Mouse (Mus musculus) naive thymus-derived CD4-positive, alpha-beta T cell, adult 2 months (primary cell): Measurements from ENCODE around the gene Sec24c.
"Not testable (repeated sequence)": the region's sequence is repeated elsewhere in the genome, so short reads cannot be mapped to it uniquely, and the experiment has no call there.

ENCODE experiments used
- DNase-seq: peaks from one replicate; pipeline ENCODE4 v3.0.0-alpha.2; 2011; ENCODE audit warnings: low read depth

The Sec24c gene

DNA sequence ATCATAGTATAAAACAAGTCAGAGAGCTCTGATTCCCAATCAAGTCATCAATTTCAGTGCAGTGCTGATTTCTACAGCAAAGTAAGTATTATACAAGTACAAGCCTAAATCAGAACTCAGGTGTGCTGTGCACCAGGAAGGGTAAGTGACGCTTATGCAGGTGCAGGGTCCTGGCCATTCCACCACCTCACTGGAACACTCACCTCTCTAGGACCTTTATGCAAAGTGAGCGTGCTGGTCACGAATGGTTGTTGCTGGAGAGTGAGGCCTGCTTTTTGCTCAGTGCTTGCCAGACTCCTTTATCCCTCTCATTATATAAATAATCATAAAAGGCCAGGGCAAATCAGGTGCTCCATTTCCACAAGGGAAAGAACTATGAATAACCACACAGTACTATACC, 26.3 kb downstream of the Sec24c start:
- no peak for DNase-seq

DNA sequence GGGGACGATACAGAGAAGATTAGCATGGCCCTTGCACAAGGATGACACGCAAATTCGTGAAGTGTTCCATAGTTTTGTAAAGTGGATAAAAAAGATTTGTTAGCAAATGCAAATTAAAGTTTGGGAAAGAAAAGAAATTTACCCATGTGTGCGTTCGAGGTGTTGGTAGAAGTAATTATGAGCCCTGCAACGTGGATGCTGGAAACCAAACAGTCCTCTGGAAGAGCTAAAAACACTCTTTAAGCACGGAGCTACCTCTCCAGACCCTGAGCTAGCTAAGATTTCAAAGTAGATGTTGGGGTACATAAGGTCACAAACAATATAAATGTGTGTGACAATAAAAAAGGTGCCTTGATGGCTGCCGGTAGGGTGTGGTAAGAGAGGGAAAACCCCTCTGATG, 27.4 kb downstream of the Sec24c start:
- no peak for DNase-seq

DNA sequence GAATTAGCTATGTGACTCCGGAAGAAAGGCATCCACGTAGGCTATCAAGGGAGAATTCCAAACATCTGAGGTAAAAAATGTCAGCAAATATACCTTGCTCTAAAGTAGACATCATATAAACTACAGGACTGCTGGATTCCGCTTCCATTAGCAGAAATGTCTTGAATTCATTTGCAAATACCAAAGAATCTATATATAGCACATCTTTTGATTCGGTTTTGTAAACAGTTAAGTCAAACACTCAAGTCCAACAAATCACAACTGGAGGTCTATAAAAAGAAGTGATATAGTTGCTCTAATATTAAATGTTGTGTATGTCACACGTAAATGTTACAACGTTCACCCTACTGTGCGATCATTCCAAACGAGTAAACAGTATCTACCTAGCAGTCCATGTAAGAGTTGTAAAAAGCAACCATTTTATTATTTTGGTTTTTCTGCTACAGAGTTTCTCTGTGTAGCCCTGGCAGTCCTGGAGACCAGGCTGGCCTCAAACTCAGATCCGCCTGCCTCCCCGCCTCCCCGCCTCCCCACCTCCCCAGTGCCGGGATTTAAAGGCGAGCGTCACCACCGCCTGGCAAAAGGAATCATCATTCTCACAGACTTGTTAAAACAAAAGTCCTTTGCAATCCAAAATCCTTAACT, 28.1 kb downstream of the Sec24c start:
- peak; percentile 34 for DNase-seq

DNA sequence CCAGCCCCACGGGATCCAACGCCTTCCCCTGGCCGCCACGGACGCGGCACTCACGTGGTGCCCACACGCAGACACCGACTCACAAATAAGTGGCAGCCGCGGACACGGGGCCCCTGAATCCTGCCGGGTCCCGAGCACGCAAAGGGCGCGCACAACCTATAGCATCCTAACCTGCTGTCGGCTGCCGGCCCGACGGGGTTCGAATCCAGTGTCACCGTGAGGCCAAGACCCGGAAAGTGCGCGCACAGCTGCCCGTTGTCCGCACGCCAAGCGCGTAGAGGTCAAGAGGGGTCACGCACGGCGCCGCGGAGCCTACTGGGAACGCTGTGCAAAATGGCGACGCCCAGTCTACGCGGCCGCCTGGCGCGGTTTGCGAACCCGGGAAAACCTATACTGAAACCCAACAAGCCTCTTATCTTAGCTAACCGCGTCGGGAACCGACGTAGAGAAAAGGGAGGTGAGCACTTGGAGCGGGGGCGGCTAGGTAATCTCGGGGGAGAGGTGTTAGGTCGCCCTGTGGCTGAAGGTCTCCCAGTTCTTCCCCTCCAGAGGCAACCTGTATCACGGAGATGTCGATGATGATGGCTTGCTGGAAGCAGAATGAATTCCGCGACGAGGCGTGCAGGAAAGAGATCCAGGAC, 28.8 kb downstream of the Sec24c start, which contains the start of gene Chchd1:
Chchd1 (plus strand) TSS at position 266 of the 641 bp plus-strand sequence.
- DNase-seq, result peak; percentile 80

DNA sequence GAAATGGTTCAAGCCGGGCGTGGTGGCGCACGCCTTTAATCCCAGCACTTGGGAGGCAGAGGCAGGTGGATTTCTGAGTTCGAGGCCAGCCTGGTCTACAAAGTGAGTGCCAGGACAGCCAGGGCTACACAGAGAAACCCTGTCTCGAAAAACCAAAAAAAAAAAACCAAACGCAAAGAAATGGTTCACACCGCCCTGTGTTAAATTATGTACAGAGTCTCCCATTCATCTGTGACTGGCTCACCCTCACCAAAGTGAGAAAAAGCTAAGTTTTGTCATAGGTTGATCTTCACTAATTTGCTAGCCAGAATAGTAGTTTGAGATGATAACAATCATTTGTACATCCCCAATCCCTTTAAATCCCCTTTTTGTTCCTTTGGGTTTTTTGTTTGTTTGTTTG, 29.4 kb downstream of the Sec24c start:
- not testable (repeated sequence) for DNase-seq

DNA sequence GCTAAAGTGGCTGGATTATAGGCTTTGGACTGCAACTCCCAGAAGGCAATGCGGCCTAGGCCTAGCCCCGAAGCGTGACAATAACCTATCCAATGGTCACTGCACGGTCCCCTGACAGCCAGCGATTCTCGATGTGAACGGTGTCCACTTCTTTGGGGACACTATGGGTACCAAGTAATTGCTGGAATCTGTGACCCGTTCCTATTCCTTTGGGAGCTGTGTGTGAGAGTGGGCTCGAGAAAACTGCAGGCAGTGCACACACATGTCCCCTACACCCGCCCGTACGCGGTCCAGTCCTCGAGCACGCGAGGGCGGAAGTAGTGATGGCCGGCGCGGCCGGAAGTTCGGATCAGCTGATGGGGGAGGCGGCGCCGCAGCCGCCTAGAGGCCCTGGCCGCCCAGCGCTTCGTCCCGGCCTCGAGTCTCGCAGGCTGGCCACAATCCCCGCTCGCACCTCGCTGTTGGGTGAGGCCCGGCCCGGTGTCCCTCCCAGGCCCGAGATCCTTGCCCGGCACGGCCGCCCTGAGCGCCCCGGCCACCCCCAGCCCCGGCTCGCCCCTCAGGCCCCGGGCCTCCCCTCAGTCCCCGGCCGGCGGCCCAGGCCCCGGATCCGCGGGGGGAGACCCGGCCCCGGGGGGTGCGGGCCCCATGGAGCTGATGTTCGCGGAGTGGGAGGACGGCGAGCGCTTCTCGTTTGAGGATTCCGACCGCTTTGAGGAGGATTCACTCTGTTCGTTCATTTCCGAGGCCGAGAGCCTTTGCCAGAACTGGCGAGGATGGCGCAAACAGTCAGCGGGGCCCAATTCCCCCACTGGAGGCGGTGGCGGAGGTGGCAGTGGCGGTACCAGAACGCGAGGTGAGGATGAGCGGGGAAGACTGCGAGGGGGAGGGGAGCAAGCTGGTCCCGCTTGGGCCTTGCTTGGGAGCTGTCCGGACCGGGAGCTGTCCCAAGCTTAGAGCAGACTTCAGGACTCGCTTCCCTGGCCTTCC, 33.4 kb downstream of the Sec24c start, which contains the start of gene Zswim8:
Zswim8 (plus strand) TSS at position 352 of the 990 bp plus-strand sequence.
- DNase-seq, result peak; percentile 74

DNA sequence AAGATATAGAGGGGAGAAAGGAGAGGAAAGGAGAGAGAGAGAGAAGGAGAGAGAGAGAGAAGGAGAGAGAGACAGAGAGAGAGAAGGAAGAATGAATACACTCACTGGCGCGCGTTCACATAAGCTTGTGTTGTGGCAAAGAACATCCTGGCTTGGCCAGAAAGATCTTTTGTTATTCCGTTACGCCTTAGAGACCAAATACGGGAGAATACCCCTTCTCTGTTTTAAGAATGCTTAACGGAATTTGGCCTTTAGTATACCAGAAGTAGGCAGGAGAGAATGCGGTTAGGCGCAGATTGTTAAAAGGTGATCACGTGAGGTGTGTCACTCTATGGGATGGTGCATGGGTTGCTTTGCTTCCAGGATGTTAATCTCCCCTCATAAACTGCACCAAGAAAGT, 34.1 kb downstream of the Sec24c start:
- DNase-seq, result peak; percentile 77

DNA sequence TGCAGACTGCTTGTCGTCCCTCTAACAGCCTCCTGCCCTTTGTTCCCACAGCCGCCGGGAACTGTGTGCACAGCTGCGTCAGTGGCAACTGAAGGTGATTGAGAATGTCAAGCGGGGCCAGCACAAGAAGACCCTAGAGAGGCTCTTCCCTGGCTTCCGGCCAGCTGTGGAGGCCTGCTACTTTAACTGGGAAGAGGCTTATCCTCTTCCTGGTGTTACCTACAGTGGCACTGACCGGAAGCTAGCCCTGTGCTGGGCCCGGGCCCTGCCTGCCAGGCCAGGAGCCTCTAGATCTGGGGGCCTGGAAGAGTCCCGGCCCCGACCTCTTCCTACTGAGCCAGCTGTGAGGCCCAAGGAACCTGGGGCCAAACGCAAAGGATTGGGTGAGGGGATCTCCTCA, 39.7 kb downstream of the Sec24c start:
- no peak for DNase-seq

DNA sequence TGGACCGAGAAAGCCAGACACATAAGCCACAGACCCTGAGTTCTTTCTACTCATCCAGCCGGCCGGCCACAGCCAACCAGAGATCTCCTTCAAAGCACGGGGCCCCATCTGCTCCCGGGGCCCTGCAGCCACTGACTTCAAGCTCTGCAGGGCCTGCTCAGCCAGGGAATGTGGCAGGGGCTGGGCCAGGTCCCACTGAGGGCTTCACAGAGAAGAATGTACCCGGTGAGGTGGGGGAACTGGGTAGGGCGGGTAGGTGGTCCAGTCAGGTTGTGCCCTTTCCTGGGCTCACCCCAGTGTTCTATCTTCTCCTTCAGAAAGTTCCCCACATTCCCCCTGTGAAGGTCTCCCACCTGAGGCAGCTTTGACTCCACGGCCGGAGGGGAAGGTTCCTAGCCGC, 44.3 kb downstream of the Sec24c start:
- DNase-seq, result no peak

DNA sequence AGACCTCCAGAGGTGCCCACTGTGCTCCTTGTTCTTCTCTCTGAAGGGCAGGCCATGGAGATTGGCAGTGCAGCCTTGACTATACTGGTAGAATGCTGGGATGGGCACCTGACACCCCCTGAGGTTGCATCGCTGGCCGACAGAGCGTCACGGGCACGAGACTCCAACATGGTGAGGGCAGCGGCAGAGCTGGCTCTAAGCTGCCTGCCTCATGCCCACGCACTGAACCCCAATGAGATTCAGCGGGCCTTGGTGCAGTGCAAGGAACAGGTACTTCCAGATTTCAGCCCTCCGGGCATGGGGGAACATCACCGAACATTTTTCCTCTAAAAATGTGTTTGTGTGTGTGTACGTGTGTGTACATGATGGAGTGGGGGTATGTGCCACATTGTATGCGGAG, 45.7 kb downstream of the Sec24c start:
- DNase-seq, result no peak

DNA sequence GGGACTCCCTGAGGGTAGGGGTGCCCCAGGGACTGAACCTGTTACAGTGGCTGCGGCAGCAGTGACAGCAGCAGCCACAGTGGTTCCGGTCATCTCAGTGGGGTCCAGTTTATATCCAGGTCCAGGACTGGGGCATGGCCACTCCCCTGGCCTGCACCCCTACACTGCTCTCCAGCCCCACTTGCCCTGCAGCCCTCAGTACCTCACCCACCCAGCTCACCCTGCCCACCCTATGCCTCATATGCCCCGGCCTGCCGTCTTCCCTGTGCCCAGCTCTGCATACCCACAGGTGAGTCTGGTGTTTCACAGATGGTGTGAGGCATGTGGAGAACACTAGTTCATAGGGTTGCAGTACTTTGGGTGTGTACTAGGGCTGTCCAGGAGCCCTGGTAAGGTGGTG, 47.3 kb downstream of the Sec24c start:
- DNase-seq, result no peak

DNA sequence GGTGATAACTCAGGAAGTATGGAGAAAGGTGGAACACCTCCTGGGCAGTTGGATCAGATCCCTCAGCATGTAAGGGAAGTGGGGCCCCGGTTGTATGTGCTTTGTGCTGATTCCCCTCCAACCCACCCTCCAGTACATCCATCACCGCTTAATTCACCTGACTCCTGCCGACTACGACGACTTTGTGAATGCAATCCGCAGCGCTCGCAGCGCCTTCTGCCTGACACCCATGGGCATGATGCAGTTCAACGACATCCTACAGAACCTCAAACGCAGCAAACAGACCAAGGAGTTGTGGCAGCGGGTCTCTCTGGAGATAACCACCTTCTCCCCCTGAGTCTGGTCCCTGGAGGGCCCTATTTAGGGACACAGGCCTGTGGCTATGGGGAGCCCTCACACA, 48.9 kb downstream of the Sec24c start:
- no peak for DNase-seq

DNA sequence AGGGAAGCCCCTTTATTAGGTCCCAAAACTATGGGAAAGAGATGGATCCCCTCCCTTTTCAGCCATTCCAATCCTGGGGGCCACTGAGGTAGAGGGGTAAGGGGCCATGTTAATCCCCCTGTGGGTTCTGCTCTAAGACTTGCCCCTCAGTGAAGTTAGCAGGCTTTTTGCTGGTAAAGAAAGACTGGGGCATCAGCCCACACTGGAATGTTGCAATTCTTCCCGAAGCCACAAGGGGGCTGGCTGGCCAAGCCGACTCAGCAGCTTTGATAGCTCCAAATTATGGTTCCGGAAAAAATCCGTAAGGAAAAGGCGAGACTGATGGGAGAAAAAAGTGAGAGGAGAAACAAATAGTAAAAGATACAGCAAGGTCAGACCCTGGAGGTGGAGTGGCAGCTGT, 49.9 kb downstream of the Sec24c start:
- peak; percentile 69 for DNase-seq

DNA sequence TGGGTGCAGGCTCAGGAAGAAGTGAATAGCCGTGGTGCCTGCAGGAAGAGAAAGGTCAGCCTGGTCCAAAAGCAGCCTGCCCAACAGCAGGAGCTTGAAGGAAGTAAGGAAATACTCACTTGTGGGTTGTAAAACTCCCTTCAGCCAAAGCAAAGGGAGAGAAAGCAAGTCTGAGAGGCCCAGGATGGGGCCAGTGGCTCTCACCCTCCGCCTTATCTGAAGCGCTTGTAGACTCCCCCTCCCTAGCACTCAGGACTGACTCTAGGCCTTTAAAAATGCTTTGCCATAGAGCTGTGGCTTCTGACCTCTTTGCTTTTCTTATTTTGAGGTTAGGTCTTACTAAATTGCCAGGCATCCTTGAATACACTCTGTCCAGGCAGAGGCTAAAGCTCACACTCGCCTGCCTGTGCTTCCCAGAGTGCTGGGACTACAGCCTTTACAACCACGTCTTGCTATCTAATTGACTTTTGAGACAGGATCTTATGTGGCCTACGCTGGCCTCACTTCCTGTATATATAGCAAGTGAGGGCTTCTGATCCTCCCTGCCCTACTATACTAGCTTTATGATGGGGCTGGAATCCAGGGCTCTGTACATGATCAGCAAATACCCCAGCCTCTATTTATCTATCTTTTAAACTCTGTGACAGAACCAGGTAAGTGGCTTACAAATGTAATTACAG, 51.7 kb downstream of the Sec24c start:
- no peak for DNase-seq

DNA sequence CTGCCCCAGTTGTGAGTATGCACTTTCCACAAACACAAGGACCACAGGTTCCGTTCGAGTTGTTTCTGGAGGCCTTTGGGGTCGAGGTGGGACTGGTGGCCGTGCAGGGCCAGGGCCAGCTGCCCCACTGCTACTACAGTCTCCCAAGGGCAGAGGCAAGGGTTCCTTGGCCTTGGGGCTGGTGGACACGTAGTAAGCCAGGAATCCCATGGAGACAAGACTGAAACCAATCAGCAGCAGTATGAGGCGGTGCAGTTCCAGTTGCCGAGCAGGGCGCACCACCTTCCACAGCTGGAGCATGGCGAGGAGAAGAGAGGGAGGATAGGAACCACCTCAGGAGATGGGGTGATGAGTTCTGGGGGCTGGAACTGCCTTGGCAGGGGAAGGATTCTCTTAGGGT, 55.8 kb downstream of the Sec24c start:
- no peak for DNase-seq

DNA sequence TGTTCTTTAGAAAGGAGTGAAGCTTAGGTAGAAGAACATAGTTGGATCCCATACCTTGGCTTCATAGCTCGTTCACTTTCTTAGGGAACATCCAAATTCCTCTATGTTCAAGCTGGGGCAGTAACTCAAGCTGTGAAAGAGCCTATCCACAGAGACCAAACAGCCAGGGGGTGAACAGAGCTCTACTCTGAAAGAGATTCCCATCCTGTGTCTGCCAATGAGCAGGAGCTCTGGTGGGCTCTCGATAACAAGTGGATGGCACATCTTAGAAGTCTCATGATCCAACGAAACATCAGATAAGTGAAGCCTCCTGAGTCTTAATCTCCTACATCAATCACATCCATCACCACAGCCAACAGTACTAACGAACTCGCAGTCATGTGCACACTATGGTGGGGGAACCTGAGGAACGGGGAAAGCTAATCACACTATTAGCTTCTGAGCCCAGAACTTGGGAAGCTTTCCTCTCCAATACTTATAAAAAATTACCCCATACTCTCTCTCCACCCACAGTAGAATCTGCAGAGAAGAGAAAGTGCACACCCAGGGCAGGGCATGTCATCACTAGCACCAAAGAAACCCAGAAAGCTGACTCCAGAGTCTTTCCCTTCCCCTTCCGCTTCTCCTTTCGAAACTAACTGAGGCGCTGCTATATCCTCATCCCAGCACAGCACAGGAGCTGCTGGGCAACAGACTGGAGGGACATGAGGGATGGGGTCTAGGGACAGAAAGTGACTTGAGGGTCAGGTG, 56.9 kb downstream of the Sec24c start:
- no peak for DNase-seq

DNA sequence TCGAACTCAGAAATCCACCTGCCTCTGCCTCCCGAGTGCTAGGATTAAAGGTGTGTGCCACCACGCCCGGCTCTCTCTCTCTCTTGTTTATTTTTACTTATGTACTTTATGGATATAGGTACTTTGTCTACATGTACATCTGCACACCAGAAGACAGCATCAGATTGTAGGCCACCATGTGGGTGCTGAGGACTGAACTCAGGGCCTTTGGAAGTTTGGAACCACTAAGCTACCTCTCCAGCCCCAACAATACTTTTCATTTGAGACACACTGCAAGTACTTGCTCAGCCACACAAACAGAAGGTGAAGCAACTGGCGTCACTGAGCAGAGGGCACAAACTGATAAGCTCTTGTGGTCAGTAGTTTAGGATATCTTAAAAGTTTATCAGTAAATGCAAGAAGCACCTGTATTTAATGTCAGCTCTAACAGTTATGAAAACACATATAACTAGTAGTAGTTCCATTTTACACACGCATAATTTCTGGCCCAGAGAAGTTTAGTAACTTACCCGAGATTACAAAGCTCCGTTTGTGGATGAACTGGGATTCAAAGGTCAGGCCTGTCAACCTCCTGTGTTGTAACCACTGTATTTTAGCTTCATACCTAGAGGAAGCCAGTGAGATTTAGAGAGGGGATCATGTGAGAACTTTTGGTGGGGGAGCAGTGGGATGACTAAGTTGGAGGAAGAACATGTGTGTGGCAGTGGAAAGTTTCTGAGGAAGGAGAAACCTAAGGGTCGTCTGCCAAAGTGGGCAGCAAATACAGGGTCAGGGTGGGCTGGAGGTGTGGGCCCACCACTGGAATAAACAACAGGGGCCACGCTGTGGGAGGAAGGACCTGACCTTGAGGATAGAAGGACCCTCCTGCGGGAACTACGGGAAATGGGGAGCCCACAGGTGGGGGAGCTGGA, 59.2 kb downstream of the Sec24c start:
- peak; percentile 33 for DNase-seq

DNA sequence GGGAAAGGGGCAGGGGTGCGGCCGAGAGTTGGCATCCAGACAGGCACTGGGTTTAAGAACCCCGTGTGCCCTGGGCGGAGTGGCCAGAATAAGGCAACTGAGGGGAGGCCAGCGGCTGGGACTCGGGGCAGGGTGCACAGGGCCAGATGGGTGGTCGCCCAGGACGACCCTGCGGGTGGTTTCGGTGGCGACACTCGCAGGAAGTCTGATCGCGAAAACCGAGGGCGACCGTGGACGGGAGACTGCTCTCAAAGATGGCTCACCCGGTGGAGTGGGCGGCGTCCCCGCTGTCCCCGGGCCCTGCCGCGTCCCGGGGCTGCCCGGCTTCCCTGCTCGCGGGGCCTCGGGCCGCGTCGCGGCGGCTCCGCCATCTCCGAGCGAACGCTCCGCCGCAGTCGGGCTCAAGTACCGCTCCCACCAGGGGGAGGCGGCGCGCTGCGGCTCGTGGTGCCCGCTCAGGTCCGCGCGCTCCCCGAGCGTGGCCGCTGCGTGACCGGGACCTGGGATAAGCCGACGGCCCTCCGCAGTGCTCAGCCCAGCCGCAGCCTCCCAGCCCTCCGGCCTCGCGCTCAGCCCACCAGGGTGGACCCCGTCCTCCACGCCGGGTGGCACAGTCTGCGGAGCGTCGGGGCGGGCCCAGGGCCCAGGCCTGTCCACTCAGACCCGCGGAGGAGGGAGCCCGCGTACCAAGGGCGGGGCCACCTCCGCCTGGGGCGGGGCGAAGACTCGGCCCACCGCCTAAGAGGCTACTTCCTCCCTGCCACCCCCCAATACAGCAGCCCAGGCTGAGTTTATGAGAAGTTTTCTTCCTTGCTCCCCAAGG, 60.1 kb downstream of the Sec24c start, which contains the start of gene Ndst2:
Ndst2 (minus strand) TSS at position 611 of the 823 bp plus-strand sequence.
- peak; percentile 91 for DNase-seq

DNA sequence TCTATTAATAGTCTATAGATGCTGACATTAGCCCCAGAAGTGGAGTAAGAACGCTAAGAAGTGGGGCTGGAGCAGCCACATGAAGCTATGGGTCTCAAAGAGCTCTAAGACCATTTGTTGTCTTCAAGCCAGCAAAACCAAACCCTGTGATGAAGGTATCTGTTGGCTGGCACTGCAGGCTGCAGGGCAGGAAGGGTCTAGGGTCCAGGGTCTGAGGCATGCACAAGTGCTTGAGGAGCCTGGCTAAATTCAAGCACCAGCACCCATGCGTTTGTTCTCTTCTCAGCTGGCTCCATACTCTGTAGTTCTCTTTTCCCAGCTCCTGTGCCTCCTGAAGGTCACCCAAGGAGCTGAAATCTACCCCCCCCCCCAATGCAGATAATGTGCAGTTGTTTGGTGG, 60.9 kb downstream of the Sec24c start:
- peak; percentile 20 for DNase-seq
